Mouse (Mus musculus) cortical plate, adult 2 months (tissue): ENCODE data around the gene Chrm4. TPM values are rescaled to one million over a fixed set of nuclear protein-coding genes. Genes with fewer than 3 reads are reported as not detected.
A peak's percentile ranks its signal among the peaks of the same experiment; 100 is the strongest.

Experiments used
- H3K27ac ChIP-seq: fragments of 200-500 bp; 2 replicates; pipeline ENCODE4 v1.5.1; 2012; ENCODE audit warnings: low read length, control low read depth, inconsistent platforms; ENCODE audit not compliant: insufficient read depth
- H3K4me1 ChIP-seq: fragments of 200-500 bp; 2 replicates; pipeline ENCODE4 v1.6.1; 2011; ENCODE audit warnings: low read length; ENCODE audit not compliant: control insufficient read depth, insufficient read depth
- H3K4me3 ChIP-seq: fragments of 200-500 bp; 2 replicates; pipeline ENCODE4 v1.5.1; 2011; ENCODE audit warnings: mild to moderate bottlenecking, low read length, control low read depth; ENCODE audit not compliant: insufficient read depth
- CTCF ChIP-seq: fragments of 200-500 bp; IDR thresholded peaks from 2 replicates; pipeline ENCODE4 v1.5.1; 2011; ENCODE audit warnings: mild to moderate bottlenecking, control low read depth, low read length; ENCODE audit not compliant: insufficient read depth; ENCODE audit errors: extremely low read depth
- POLR2A ChIP-seq: fragments of 200-500 bp; IDR thresholded peaks from 2 replicates; pipeline ENCODE4 v1.6.1; 2011; ENCODE audit warnings: mild to moderate bottlenecking, low read length, control low read depth; ENCODE audit not compliant: insufficient read depth; ENCODE audit errors: extremely low read depth
- polyA plus RNA-seq: library from polyadenylated mRNA; depleted of rRNA; stranded (reverse); fragments of >200 nt; gene quantifications from 2 replicates; pipeline ENCODE4 v1.2.3, GENCODE M21; 2012

Gene Chrm4
- polyA plus RNA-seq, 1 experiment = 45.0 TPM

DNA sequence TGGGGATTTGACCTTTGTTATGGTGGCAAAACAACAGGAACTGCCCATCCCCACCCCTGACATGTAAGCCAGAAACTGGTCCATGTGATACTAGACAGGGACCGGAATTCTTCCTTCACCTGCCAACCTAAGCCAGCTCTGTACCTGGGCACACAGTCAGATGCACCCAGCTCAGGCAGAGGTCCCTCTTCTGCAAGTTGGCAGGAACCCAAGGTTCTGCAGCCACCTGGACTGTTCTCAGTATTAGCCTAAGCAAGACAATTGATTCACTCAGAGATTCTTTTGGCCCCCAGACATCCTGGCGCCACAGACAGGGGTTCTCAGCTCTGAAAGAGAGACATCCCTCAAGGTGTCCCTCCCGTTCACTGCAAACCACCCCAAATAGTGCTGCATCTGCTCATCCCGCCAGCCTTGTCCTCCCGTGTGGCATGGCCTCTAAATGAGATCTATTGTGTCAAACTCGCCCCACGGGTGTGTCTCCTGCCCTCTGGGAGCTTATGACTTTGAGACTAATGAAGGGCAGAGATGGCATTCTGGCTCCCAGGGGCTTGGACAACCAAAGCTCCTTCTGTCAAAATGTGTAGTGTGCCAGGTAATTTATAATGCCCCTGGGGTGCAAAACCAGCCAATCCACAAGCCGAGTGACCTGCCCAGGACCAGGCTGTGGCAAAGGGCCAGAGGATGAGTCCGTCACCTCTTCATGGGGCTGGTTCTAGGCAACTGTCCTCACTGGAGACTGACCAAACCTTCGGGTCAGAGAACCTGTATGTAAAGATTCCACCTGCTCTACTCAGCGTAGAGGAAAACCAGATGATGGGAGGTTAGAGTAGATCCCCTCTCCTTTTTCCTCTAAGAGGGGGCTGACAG lies 32.7 kb downstream of the Chrm4 start:
- H3K4me3 ChIP-seq = peak overlapping the region; percentile 22; the same call in 1 of the 2 replicates
- H3K4me1 ChIP-seq = peaks cover 16% of the 10 kb centered on the region
- no peak for TF ChIP-seq POLR2A
- peak overlapping the region; percentile 83 for H3K27ac ChIP-seq

DNA sequence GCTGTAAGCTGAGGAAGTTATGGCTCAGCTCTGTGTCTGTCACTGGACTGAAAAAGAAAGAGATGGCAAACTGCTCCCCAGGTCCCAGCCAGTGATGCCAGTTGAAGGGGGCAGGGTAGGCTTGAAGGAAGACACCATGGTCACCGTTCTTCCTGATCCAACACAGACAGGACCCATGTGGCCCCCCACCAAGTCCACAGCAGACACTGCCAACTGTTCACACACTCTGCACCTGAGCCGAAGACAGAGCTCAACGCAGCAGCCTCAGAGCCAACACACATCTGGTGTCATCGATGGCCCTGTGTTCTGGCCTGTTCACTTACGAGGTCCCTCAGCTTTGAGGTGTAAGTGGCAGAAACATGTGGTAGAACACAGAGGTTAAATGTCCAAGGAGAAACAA lies 33.4 kb downstream of the Chrm4 start:
- peaks cover 13% of the 10 kb centered on the region for H3K4me1 ChIP-seq
- peak overlapping the region; percentile 22 for H3K4me3 ChIP-seq
- TF ChIP-seq CTCF = no peak
- no peak for TF ChIP-seq POLR2A
- peak overlapping the region; percentile 83; the same call in 1 of the 2 replicates for H3K27ac ChIP-seq

DNA sequence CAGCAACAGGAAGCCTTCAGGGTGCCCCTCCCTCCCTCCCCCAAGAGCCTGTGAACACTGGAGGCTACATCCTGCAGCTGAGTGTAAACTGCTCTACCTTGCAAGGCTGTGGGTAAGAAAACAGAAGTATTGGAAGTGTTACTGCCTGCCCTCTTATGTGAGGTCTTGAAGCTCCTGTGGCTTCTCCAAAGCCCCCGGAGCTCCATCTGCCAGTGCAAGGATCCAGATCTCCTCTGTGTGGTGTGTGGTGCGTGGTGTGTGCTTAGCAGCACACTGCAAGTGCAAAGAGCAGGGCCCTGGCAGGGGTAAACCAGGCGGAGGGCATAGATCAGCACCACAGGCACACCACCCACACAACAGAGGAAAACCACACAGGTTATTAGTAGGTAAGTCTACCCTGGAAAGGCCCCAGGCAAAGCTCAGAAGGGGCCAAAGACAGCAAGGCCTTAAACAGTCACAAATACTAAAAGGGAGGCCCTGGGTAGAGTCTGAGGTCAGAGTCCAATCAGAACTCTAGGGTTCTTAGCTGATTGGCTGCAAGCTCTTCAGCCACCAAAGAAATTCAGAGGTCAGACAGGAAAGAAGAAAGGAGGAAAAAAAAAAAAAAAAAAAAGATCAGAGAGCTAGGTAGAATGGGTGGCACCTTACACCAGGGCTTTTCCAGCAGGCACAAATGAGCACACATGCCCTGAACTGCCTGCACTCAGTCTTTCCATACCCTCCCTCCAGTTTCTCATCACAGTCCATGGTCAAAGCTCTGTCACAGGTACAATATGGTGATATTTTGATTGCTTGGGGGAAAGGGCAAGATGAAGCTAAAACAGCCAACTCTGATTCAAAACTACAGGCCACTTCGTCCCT lies 35.1 kb downstream of the Chrm4 start:
- H3K4me1 ChIP-seq = peaks cover 11% of the 10 kb centered on the region
- peak overlapping the region; percentile 93 for H3K27ac ChIP-seq
- TF ChIP-seq CTCF = no peak
- no peak for TF ChIP-seq POLR2A
- peak overlapping the region; percentile 65 for H3K4me3 ChIP-seq

DNA sequence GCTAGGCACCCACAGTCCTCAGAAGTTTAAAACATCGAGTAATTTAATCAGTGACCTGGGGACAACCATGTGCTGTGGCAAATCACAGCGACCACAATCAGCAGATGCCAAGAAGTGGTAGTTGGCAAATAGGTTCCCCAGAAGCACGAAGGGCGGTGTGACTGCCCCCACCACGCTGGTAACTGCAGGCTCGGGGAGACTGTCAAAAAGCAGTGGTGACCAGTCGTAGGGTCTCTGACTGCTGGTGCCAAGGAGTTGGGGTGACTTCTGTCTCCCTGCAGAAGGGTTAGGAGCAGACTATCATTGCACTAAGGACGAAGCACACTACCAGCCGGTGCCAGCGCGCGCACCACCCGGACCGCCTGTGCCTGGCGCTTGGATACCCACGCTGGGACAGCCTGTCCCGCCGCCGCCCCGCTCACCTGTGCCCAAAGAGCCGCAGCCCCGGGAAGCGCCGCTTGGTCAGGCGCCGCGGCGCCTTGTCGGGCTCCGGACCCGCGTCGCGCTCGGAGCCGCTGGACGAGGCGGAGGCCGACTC lies 35.9 kb downstream of the Chrm4 start:
- H3K27ac ChIP-seq = peak overlapping the region; percentile 93
- peak overlapping the region; percentile 65 for H3K4me3 ChIP-seq
- H3K4me1 ChIP-seq = peaks cover 8% of the 10 kb centered on the region
- no peak for TF ChIP-seq POLR2A
- TF ChIP-seq CTCF = no peak

DNA sequence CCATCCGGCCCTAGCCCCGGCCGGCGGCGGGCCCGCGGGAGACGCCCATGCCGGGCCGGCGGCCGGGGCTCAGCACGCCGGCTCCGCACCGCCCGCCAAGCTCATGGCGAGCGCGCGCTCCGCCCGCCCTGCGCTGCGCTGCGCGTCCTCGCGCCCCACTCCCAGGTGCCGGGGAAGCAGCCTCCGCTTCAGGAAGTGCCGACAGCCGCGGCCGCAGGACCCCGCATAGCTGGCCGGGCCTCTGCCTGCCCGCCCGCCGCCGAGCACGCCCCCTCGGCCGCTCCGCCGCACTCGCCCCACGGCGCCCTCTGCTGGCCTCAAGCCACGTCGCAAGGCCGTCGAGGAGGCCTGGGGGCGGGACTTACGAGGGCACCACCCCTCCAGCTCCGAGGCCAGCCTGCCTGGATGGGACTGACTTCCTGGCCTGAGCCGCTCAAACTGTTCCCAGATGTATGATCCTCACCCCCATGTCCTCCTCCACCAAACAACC lies 36.4 kb downstream of the Chrm4 start:
- Histone ChIP-seq H3K4me3 (peak overlapping the region; percentile 65), H3K4me1 (peaks cover 6% of the 10 kb centered on the region), H3K27ac (peak overlapping the region; percentile 93)
- TF ChIP-seq CTCF = peak; percentile 42
- 0 out of 2 replicates have a peak, but pooled peaks have one; percentile 14 for TF ChIP-seq POLR2A

DNA sequence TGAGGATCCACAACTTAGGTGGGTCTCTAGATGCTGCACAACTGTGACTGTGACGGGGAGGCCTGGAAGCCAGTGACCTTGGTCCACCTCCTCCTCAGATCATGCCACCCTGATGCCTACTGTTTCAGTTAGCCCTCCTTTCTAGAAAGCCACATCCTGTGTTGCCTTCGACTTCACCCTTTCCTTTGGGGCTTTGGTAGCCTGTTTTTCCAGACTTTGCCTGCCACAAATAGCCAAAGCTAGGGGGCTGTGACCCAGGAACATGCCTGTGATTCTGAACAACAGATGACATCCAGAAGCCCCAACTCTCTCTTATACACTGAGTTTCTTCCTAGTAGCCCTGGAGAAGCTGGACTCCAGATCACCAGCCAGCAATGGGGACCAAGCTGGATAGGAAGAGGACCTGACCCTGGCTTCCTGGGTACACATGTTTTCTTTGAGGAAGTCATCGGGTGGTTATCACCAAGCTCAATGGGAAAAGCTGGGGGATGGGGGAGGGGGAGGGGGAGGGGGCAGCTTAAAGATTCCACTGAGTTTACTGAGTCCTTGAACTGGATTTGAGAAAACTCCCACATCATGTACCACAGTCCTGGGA lies 37.7 kb downstream of the Chrm4 start:
- no peak for TF ChIP-seq POLR2A
- no peak for TF ChIP-seq CTCF
- Histone ChIP-seq H3K4me1 (peaks cover 2% of the 10 kb centered on the region; the same call in 1 of the 2 replicates), H3K27ac (no peak overlapping the region), H3K4me3 (no peak overlapping the region)

DNA sequence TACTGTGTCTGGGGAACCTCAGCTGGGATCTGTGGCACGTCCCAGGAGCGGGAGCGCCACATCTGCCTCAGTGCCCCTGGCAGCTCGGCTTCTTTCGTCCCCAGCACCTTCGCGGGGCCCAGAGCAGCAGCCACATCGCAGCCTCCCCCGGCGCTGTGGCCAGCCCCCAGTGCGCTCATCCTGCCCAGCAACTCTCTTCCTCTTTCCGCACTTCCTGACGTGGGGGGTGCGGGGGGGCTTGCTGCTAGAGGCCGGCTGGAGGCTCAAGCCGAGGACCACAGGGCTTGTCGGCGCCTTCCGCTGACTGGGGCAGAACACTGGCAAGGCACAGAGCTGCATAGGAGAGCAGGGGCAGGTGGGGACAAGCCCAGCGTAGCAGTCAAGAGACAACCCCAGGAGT lies 38.4 kb downstream of the Chrm4 start:
- Histone ChIP-seq H3K27ac (peak overlapping the region; percentile 38), H3K4me3 (no peak overlapping the region; the same call in 1 of the 2 replicates), H3K4me1 (peaks cover 2% of the 10 kb centered on the region; the same call in 1 of the 2 replicates)
- TF ChIP-seq POLR2A (no peak), CTCF (no peak)

DNA sequence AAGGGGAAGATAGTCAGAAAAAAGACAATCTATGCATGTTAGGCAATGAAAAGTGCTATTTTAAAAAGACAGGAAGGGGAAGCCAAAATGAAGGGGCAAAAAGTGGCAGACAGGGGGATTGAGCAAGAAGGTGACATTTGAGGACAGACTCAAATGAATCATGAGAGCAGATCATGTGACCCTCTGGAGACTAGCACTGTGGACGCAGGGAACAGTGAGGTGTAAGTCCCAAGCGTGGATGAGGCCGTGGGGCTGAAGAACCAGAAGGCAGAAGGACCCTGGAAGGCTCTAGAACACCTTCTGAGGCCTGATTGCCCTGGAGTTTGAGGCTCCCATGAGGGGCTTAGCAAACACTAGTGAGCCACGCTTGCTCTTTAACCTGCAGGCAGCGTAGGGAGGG lies 39.3 kb downstream of the Chrm4 start:
- no peak overlapping the region for H3K27ac ChIP-seq
- peaks cover 2% of the 10 kb centered on the region; the same call in 1 of the 2 replicates for H3K4me1 ChIP-seq
- TF ChIP-seq CTCF (no peak), POLR2A (no peak)
- no peak overlapping the region for H3K4me3 ChIP-seq

DNA sequence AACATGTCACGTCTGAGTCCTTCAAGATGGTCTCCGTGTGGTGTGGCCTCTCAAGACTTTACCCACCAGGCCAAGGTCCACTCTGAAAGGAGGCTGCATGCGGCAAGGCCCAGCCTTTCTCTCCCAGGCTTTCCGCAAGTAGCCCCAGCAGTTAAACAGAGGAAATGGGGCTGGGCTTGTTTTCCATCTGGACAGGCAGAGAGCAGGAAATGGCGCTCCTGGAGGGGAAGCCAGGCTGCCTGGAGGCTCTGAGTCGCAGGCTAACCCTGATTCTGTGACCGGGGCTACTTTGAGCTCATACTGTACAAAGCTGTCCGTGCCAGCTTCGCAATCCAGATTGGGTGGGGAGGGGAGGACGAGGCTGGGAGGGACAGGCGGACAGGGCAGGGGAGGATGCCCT lies 40.9 kb downstream of the Chrm4 start:
- Histone ChIP-seq H3K4me1 (peaks cover 6% of the 10 kb centered on the region), H3K4me3 (no peak overlapping the region), H3K27ac (no peak overlapping the region)
- TF ChIP-seq CTCF (no peak), POLR2A (no peak)
